Mouse (Mus musculus) megakaryocyte progenitor cell, adult 5-6 weeks (primary cell): ENCODE results near the gene Hykk. TPM values are rescaled to one million over a fixed set of nuclear protein-coding genes. Genes with fewer than 3 reads are reported as not detected.
"Not testable (repeated sequence)": the region's sequence is repeated elsewhere in the genome, so short reads cannot be mapped to it uniquely, and the experiment has no call there.

ENCODE experiments used
- ATAC-seq: replicated peaks from 2 replicates; pipeline ENCODE4 v1.8.0; 2016; ENCODE audit warnings: mild to moderate bottlenecking, moderate TSS enrichment, inconsistent platforms; ENCODE audit not compliant: poor library complexity
- total RNA-seq, 2 experiments: library from RNA; stranded (forward) in 1 of 2; stranded (reverse) in 1 of 2; fragments of 157-497, 149-512 nt in 1 of 2; fragments of 200-1000 nt in 1 of 2; gene quantifications; 2 replicates each; pipeline versions ENCODE4 v1.2.3 to v1.2.4; 2015 to 2017

Gene Hykk
- total RNA-seq (2015) (0.05 TPM in 1 of 2 replicates, not detected in the other), total RNA-seq (2017) (0.04 and 0.20 TPM in 2 replicates)

GRCm38 (mm10) chr9:54917010-54917677 is at the start of gene Hykk:
TSS of gene Hykk (plus strand) at chr9:54917283.
- peak; percentile 99 for ATAC-seq

- ATAC-seq, result no peak
Measured at GRCm38 (mm10) chr9:54878759-54879158, 38.3 kb upstream of the Hykk start.

- ATAC-seq, result no peak
Measured at GRCm38 (mm10) chr9:54892111-54892510, 25.0 kb upstream of the Hykk start.

- no peak for ATAC-seq
Measured at GRCm38 (mm10) chr9:54897097-54897496, 20.0 kb upstream of the Hykk start.

GRCm38 (mm10) chr9:54909446-54909845 is 7.6 kb upstream of the Hykk start:
- ATAC-seq, result no peak

GRCm38 (mm10) chr9:54915576-54915975 is 1.5 kb upstream of the Hykk start:
- ATAC-seq, result no peak

GRCm38 (mm10) chr9:54916401-54916800 is 682 bp upstream of the Hykk start:
- ATAC-seq, result no peak

- no peak for ATAC-seq
Measured at GRCm38 (mm10) chr9:54918191-54918590, 1.1 kb downstream of the Hykk start.

- ATAC-seq, result no peak
Measured at GRCm38 (mm10) chr9:54918781-54919180, 1.7 kb downstream of the Hykk start.

GRCm38 (mm10) chr9:54919946-54920345 is 2.9 kb downstream of the Hykk start:
- ATAC-seq, result no peak

GRCm38 (mm10) chr9:54930741-54931140 is 13.7 kb downstream of the Hykk start:
- no peak for ATAC-seq

GRCm38 (mm10) chr9:54931765-54932164 is 14.7 kb downstream of the Hykk start:
- ATAC-seq, result no peak

- no peak for ATAC-seq
Measured at GRCm38 (mm10) chr9:54932379-54932778, 15.3 kb downstream of the Hykk start.

GRCm38 (mm10) chr9:54942071-54942470 is 25.0 kb downstream of the Hykk start:
- no peak for ATAC-seq

- ATAC-seq, result no peak
Measured at GRCm38 (mm10) chr9:54944467-54944866, 27.4 kb downstream of the Hykk start.

GRCm38 (mm10) chr9:54946256-54946655 is 29.2 kb downstream of the Hykk start:
- no peak for ATAC-seq

GRCm38 (mm10) chr9:54949465-54949864 is 32.4 kb downstream of the Hykk start:
- no peak for ATAC-seq

GRCm38 (mm10) chr9:54950162-54950561 is 33.1 kb downstream of the Hykk start:
- not testable (repeated sequence) for ATAC-seq

GRCm38 (mm10) chr9:54950575-54951321 is 33.7 kb downstream of the Hykk start, which contains the start of the genes Psma4 and AY074887:
TSS of gene Psma4 (plus strand) at chr9:54950790.
TSS of gene AY074887 (minus strand) at chr9:54950998.
- peak; percentile 99 for ATAC-seq

- ATAC-seq, result no peak
Measured at GRCm38 (mm10) chr9:54961059-54961458, 44.0 kb downstream of the Hykk start.

- no peak for ATAC-seq
Measured at GRCm38 (mm10) chr9:54963669-54964068, 46.6 kb downstream of the Hykk start.

GRCm38 (mm10) chr9:54969972-54970637 is 53.0 kb downstream of the Hykk start:
- ATAC-seq, result no peak
